Mouse (Mus musculus) liver, embryonic 16.5 days (tissue): ENCODE measurements at regions not wholly inside any gene's neighbourhood (a gene's known extent, or its start where the extent isn't known, plus 50 kb on each side); places are given as distances from the start of the nearest gene placed in this dataset.

Experiments used
- ATAC-seq: fragments of 200-750 bp; cut with Nextera tagmentation; 2 replicates; pipeline ENCODE4 v1.8.0; 2017; ENCODE audit warnings: low read depth, mild to moderate bottlenecking, moderate number of reproducible peaks, moderate library complexity
- H3K27ac ChIP-seq: fragments of 300-500 bp; sonication (generic); 2 replicates; pipeline ENCODE4 v1.5.1; 2014; ENCODE audit warnings: mild to moderate bottlenecking, low read length
- H3K27me3 ChIP-seq: fragments of 300-500 bp; sonication (generic); 2 replicates; pipeline ENCODE4 v1.6.1; 2014; ENCODE audit warnings: low read depth, low read length, mixed read lengths; ENCODE audit not compliant: control insufficient read depth, insufficient read depth
- H3K36me3 ChIP-seq: fragments of 300-500 bp; sonication (generic); 2 replicates; pipeline ENCODE4 v1.6.1; 2014; ENCODE audit warnings: mild to moderate bottlenecking; ENCODE audit not compliant: control insufficient read depth, insufficient read depth
- H3K4me1 ChIP-seq: fragments of 300-500 bp; sonication (generic); 2 replicates; pipeline ENCODE4 v1.6.1; 2014; ENCODE audit warnings: low read depth, low read length, mixed read lengths; ENCODE audit not compliant: control insufficient read depth
- H3K4me2 ChIP-seq: fragments of 300-500 bp; sonication (generic); 2 replicates; pipeline ENCODE4 v1.6.1; 2014; ENCODE audit warnings: low read depth, low read length, mixed read lengths
- H3K4me3 ChIP-seq: fragments of 300-500 bp; sonication (generic); 2 replicates; pipeline ENCODE4 v1.5.1; 2014; ENCODE audit warnings: low read depth, mild to moderate bottlenecking, low read length
- H3K9ac ChIP-seq: fragments of 300-500 bp; sonication (generic); 2 replicates; pipeline ENCODE4 v1.6.1; 2014; ENCODE audit warnings: low read depth, low read length
- H3K9me3 ChIP-seq: fragments of 300-500 bp; sonication (generic); replicated peaks from 2 replicates; pipeline ENCODE4 v1.6.1; 2016; ENCODE audit warnings: low read length; ENCODE audit not compliant: control insufficient read depth
- WGBS: fragments of 180-500 bp; shearing (Covaris S2); extraction: QIAGEN DNeasy Blood & Tissue Kit; methylation state at CpG from one replicate; pipeline ENCODE4 v1.1.7; 2014; ENCODE audit not compliant: insufficient replicate concordance; 5-methylcytosine and 5-hydroxymethylcytosine counted together

GRCm38 (mm10) chr11:45624233-45624632 lies 227.6 kb upstream of the Clint1 start:
- H3K27ac ChIP-seq = no peak overlapping the region
- no peaks in the 10 kb centered on the region for H3K9me3 ChIP-seq
- no peaks in the 10 kb centered on the region for H3K4me1 ChIP-seq
- H3K4me2 ChIP-seq = no peak overlapping the region
- WGBS = 46% methylated on average over 7 of the region's 7 CpGs
- no peak overlapping the region for H3K9ac ChIP-seq
- no peaks in the 10 kb centered on the region for H3K27me3 ChIP-seq
- no peaks in the 10 kb centered on the region for H3K36me3 ChIP-seq
- ATAC-seq = no peak
- no peak overlapping the region for H3K4me3 ChIP-seq

- no peaks in the 10 kb centered on the region for H3K9me3 ChIP-seq
- H3K27me3 ChIP-seq = no peaks in the 10 kb centered on the region
- H3K36me3 ChIP-seq = no peaks in the 10 kb centered on the region
- no peak overlapping the region for H3K27ac ChIP-seq
- H3K4me1 ChIP-seq = no peaks in the 10 kb centered on the region
- H3K4me2 ChIP-seq = no peak overlapping the region
- H3K4me3 ChIP-seq = no peak overlapping the region
- no peak for ATAC-seq
- WGBS = 27% methylated on average over 1 of the region's 1 CpGs
- no peak overlapping the region for H3K9ac ChIP-seq
Measured at GRCm38 (mm10) chr11:45629250-45629649, 222.6 kb upstream of the Clint1 start.

DNA sequence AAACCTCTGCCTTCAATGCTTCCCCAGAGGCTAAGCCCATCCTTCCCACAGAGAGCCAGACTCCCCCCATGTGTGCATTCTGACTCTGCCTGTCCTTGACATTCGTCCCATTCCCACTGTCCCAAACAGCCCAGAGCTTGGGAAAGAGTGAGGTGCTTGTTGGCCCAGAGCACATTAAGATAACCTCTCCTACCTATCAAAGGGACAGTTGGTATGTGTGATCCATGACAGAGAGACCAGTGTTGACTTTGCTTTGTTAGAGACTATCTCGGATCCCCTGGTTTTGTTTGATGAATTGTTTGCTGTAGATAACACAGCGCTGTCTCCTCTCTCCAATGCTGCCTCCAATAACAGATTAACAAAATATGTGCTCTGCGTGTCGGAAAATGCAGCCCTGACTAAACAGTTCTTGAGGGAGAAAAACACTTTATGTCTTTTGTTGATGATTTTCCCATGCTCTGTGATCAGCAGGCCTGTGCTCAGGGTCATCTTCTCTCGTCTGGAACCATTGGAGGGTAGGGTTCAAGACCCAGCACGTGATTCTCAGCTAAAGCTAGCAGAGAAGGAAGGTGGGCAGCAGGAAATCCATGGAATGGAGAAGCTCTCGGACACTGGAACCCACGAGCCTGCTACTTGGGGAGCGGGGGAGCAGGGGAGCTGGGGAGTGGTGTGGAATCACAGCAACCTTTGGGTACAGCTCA lies 217.2 kb upstream of the Clint1 start:
- Histone ChIP-seq H3K9ac (no peak overlapping the region), H3K27me3 (no peaks in the 10 kb centered on the region), H3K36me3 (no peaks in the 10 kb centered on the region), H3K27ac (no peak overlapping the region), H3K4me2 (no peak overlapping the region), H3K4me3 (no peak overlapping the region), H3K9me3 (no peaks in the 10 kb centered on the region), H3K4me1 (no peaks in the 10 kb centered on the region)
- ATAC-seq = peak; percentile 88
- 49% methylated on average over 10 of the region's 10 CpGs for WGBS

DNA sequence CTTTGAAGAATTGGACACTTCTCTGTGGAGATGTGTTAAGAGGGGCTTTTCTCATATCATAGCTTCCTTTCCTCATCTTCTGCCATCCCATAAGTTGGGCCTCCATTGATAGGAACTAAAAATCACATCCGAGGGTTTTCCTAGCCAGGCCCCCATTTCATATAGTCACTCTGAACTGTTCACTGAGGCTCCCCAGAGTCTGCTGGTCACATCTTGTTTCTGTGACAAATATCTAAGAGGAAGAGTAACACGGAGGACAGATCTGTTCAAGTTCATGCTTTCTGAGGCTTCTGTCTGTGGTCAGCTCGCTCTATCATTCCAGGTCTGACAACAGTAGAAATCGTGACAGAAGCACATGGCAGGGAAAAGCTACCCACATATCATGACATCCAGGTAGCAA lies 216.0 kb upstream of the Clint1 start:
- Histone ChIP-seq H3K4me3 (no peak overlapping the region), H3K27me3 (no peaks in the 10 kb centered on the region), H3K4me2 (no peak overlapping the region), H3K27ac (no peak overlapping the region), H3K9me3 (no peaks in the 10 kb centered on the region), H3K4me1 (no peaks in the 10 kb centered on the region), H3K9ac (no peak overlapping the region), H3K36me3 (no peaks in the 10 kb centered on the region)
- no peak for ATAC-seq
- 63% methylated on average over 4 of the region's 4 CpGs for WGBS

DNA sequence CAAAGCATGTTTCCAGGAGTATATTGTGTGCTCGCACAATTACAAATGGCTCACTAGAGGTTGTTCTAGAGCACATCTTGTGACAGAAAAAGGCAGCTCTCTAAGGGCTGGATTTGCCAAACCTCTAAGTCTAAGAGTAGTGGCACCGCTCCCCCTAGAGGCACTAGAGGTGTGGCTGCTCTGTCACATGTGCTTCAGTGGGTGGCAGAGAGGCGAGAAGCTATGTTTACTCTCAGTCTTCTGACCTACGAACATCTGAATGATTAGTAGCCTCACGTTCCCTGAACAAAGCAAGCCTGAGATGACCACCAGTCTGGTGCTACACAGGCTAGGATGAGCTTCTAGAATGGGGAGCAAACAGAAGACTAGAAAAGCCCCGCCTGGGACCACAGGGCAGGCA lies 212.6 kb upstream of the Clint1 start:
- 46% methylated on average over 6 of the region's 6 CpGs for WGBS
- no peak overlapping the region for H3K4me2 ChIP-seq
- H3K27ac ChIP-seq = no peak overlapping the region
- no peaks in the 10 kb centered on the region for H3K9me3 ChIP-seq
- no peak overlapping the region for H3K9ac ChIP-seq
- ATAC-seq = no peak
- H3K4me3 ChIP-seq = no peak overlapping the region
- H3K4me1 ChIP-seq = no peaks in the 10 kb centered on the region
- no peaks in the 10 kb centered on the region for H3K36me3 ChIP-seq
- H3K27me3 ChIP-seq = no peaks in the 10 kb centered on the region

GRCm38 (mm10) chr11:45642142-45642756 lies 209.6 kb upstream of the Clint1 start:
- H3K4me1 ChIP-seq = no peaks in the 10 kb centered on the region
- no peaks in the 10 kb centered on the region for H3K27me3 ChIP-seq
- H3K36me3 ChIP-seq = no peaks in the 10 kb centered on the region
- H3K4me3 ChIP-seq = no peak overlapping the region
- no peak overlapping the region for H3K9ac ChIP-seq
- no peak overlapping the region for H3K27ac ChIP-seq
- 57% methylated on average over 9 of the region's 9 CpGs for WGBS
- no peaks in the 10 kb centered on the region for H3K9me3 ChIP-seq
- ATAC-seq = no peak
- no peak overlapping the region for H3K4me2 ChIP-seq

GRCm38 (mm10) chr11:45643629-45644325 lies 208.1 kb upstream of the Clint1 start:
- H3K27me3 ChIP-seq = no peaks in the 10 kb centered on the region
- H3K4me2 ChIP-seq = no peak overlapping the region
- no peaks in the 10 kb centered on the region for H3K4me1 ChIP-seq
- no peak overlapping the region for H3K9ac ChIP-seq
- no peak for ATAC-seq
- H3K36me3 ChIP-seq = no peaks in the 10 kb centered on the region
- H3K4me3 ChIP-seq = no peak overlapping the region
- no peaks in the 10 kb centered on the region for H3K9me3 ChIP-seq
- H3K27ac ChIP-seq = no peak overlapping the region
- WGBS = 69% methylated on average over 12 of the region's 12 CpGs

- Histone ChIP-seq H3K4me1 (no peaks in the 10 kb centered on the region), H3K9ac (no peak overlapping the region), H3K9me3 (no peaks in the 10 kb centered on the region), H3K27ac (no peak overlapping the region), H3K4me3 (no peak overlapping the region), H3K4me2 (no peak overlapping the region), H3K36me3 (no peaks in the 10 kb centered on the region), H3K27me3 (no peaks in the 10 kb centered on the region)
- WGBS = 47% methylated on average over 3 of the region's 3 CpGs
- no peak for ATAC-seq
Measured at GRCm38 (mm10) chr11:45645815-45646214, 206.0 kb upstream of the Clint1 start.

DNA sequence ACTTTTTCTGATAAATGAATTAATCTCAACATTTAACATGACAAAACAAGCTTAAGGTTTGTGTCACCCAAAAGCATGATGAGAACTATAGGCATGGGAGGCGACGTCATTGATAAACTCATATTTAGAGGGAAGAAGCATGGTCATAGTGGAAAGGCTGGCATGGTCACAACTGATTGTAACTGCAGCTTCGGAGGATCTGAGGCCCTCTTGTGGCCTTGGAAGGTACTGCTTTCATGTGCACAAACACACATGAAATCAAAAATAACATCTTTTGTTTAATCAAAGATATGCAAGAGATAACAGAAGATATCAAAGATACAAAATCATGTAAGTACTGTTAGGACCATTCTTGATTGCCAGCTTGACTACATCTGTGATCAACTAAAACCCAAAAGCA lies 204.0 kb upstream of the Clint1 start:
- Histone ChIP-seq H3K9ac (no peak overlapping the region), H3K4me1 (no peaks in the 10 kb centered on the region), H3K4me3 (no peak overlapping the region), H3K9me3 (no peaks in the 10 kb centered on the region), H3K27ac (no peak overlapping the region), H3K27me3 (no peaks in the 10 kb centered on the region), H3K4me2 (no peak overlapping the region), H3K36me3 (no peaks in the 10 kb centered on the region)
- ATAC-seq = no peak
- 61% methylated on average over 3 of the region's 3 CpGs for WGBS
